In the genomic region with DNA sequence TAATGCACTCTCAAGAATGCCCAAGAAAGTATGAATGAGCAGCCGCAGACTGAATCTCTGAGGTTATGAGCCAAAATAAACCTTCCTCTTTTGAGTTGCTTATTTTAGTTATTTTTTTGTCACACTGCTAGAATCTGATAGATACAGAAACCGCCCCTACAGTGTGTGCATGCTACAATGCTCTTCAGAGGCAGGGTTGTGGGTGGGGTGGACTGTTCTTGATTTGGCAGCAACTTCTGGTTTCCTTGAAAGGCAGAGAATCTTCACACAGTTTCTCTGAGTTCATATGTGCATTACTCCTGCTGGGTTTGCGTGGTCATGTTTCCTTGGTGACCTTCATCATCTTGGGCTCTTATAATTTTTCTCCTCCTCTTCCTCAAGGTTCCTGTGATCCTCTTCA, we compare ENCODE assay signal across 21 mouse cellular contexts. TPM values are rescaled to one million over a fixed set of nuclear protein-coding genes. Genes with fewer than 3 reads are reported as not detected.
A peak's percentile ranks its signal among the peaks of the same experiment; 100 is the strongest.
DNase-seq lines count a peak whose midpoint lies in the region; ATAC-seq and TF ChIP-seq lines count a peak whose summit lies in the region.
"Had no signal": no experiment of that assay in that cellular context is flagged by ENCODE, and none has a peak within 500 bp of the region (broad histone marks: within the 10 kb centered on the region; RNA-seq: fewer than 3 reads in every experiment).

No protein-coding gene starts in this region.

- H3K27ac ChIP-seq in left cerebral cortex, adult 2 months = no peak overlapping the region
- H3K27ac ChIP-seq: forebrain, embryonic 10.5 days; limb, embryonic 15.5 days; midbrain, embryonic 15.5 days had no signal

- H3K4me3 ChIP-seq in left cerebral cortex, adult 2 months = no peak overlapping the region
- H3K4me3 ChIP-seq: forebrain, embryonic 10.5 days; limb, embryonic 15.5 days; midbrain, embryonic 15.5 days had no signal

- intact Hi-C loops in left cerebral cortex, adult 2 months (cut with DNase I) = no loop called here

- peak; percentile 34 for DNase-seq in left cerebral cortex, adult 11 months (ENCODE audit: low spot score)
- no peak for DNase-seq in left cerebral cortex, adult 2 months (ENCODE audit: extremely low spot score in 1 of 2, low spot score in 2 of 2)
- peak; percentile 43 to 54 for DNase-seq in B cell, adult 2 months
- peak; percentile 55 to 70 for DNase-seq in natural killer cell, adult 2 months (ENCODE audit: low spot score in 2 of 2)
- no peak for DNase-seq in thymus, postnatal 25 days
- DNase-seq: adrenal gland, postnatal 25 days; cerebellum, postnatal 14 days; kidney, adult 8-10 months; kidney, postnatal 4 days; liver, postnatal 0 days; lung, postnatal 36 days had no signal

- no peak for TF ChIP-seq CTCF in left cerebral cortex, adult 2 months (IDR thresholded peaks at IDR 0.05)

- ATAC-seq in common myeloid progenitor, adult 5-6 weeks (replicated peaks; ENCODE audit: low read depth, poor library complexity, severe bottlenecking) = peak; percentile 63
- no peak for ATAC-seq in CD4-positive, CD25-positive, alpha-beta regulatory T cell, adult 4 months
- ATAC-seq in megakaryocyte-erythroid progenitor cell, adult 5-6 weeks (replicated peaks; ENCODE audit: low FRiP score, low TSS enrichment, poor library complexity, severe bottlenecking) = no peak
- ATAC-seq: hindbrain, embryonic 16.5 days; liver, postnatal 0 days; midbrain, embryonic 15.5 days had no signal

RNA-seq across cellular contexts. Expression of a gene that starts 10.2 kb away (rescaled TPM):
- 1 to 10 TPM in 1 of 2 experiments, under 1 TPM in 1; 0.86 to 1.2 TPM for total RNA-seq in left cerebral cortex, adult 2 months (2021)
- total RNA-seq in common myeloid progenitor, adult 5-6 weeks (2017) = not detected in 2 replicates
- polyA plus RNA-seq in CD4-positive, CD25-positive, alpha-beta regulatory T cell, adult 4 months (2017; shearing (Covaris generic)) = not detected
- not detected in 2 replicates for total RNA-seq in megakaryocyte-erythroid progenitor cell, adult 5-6 weeks (2014; fragmentation: Nextera tagmentation)
- not detected in 2 replicates for total RNA-seq in megakaryocyte-erythroid progenitor cell, adult 5-6 weeks (2017)
- polyA plus RNA-seq: forebrain, embryonic 10.5 days; heart, postnatal 0 days; liver, postnatal 0 days; neural tube, embryonic 11.5 days had no signal

RNA-seq across cellular contexts. Expression of a gene that starts 40.9 kb away (rescaled TPM):
- total RNA-seq in left cerebral cortex, adult 2 months (2021) = under 1 TPM in 1 of 2 experiments, not detected in 1; 0.09 TPM
- total RNA-seq in common myeloid progenitor, adult 5-6 weeks (2017) = not detected in 2 replicates
- under 1 TPM in 1 of 2 experiments, not detected in 1; 0.42 TPM for polyA plus RNA-seq in CD4-positive, CD25-positive, alpha-beta regulatory T cell, adult 4 months (2017; shearing (Covaris generic))
- not detected in 2 replicates for total RNA-seq in megakaryocyte-erythroid progenitor cell, adult 5-6 weeks (2014; fragmentation: Nextera tagmentation)
- not detected in 2 replicates for total RNA-seq in megakaryocyte-erythroid progenitor cell, adult 5-6 weeks (2017)
- total RNA-seq: adrenal gland, postnatal 25 days; layer of hippocampus, postnatal 25 days had no signal
- polyA plus RNA-seq: forebrain, embryonic 10.5 days had no signal

Comparison
In these comparisons a context has a peak if more than half of its experiments do, and no peak if none do; other contexts are left out.
1. DNase-seq: peak in left cerebral cortex, adult 11 months (single experiment), B cell, adult 2 months (2 of 2) and natural killer cell, adult 2 months (2 of 2); none in left cerebral cortex, adult 2 months (0 of 2) and thymus, postnatal 25 days (single experiment).